Mouse (Mus musculus) brain, embryonic 14.5 days (tissue): Measurements from ENCODE around the gene Map3k7cl. TPM values are rescaled to one million over a fixed set of nuclear protein-coding genes. Genes with fewer than 3 reads are reported as not detected.

Experiments used
- DNase-seq: peaks from one replicate; pipeline ENCODE4 v3.0.0-alpha.2; 2011; ENCODE audit warnings: low read depth
- CTCF ChIP-seq: fragments of 200-500 bp; IDR thresholded peaks from 2 replicates; pipeline ENCODE4 v1.5.1; 2012; ENCODE audit warnings: inconsistent platforms, mild to moderate bottlenecking, moderate library complexity, borderline replicate concordance; ENCODE audit not compliant: insufficient read depth, insufficient read length; ENCODE audit errors: extremely low read depth
- POLR2A ChIP-seq: fragments of 200-500 bp; IDR thresholded peaks from 2 replicates; pipeline ENCODE4 v1.6.1; 2012; ENCODE audit warnings: mild to moderate bottlenecking, inconsistent platforms, borderline replicate concordance; ENCODE audit not compliant: poor library complexity, insufficient read depth, insufficient read length, severe bottlenecking; ENCODE audit errors: extremely low read depth
- polyA plus RNA-seq: library from polyadenylated mRNA; depleted of rRNA; stranded (reverse); fragments of >200 nt; gene quantifications from 2 replicates; pipeline ENCODE4 v1.2.3, GENCODE M21; 2012; rRNA removed

Map3k7cl gene
- polyA plus RNA-seq, 1 experiment: 0.49 TPM

- no peak for DNase-seq
- TF ChIP-seq CTCF (no peak), POLR2A (no peak)
These were observed 89.1 kb downstream of the Map3k7cl start for GRCm38 (mm10) chr16:87642234-87642633.

GRCm38 (mm10) chr16:87644111-87644770, 91.1 kb downstream of the Map3k7cl start:
- DNase-seq: peak; percentile 18
- TF ChIP-seq POLR2A (no peak), CTCF (no peak)

Other genes with a start within 250 kb of the Map3k7cl start
- gene N6amt1, start 199.1 kb upstream of the Map3k7cl start, polyA plus RNA-seq: 15.8 and 17.7 TPM in 2 replicates
- gene Ltn1, start 120.7 kb upstream of the Map3k7cl start, polyA plus RNA-seq: 16.8 and 17.3 TPM in 2 replicates
- 7.3 and 9.3 TPM in 2 replicates for gene Rwdd2b, start 112.8 kb upstream of the Map3k7cl start, polyA plus RNA-seq
- 60.4 and 61.9 TPM in 2 replicates for gene Usp16, start 98.6 kb upstream of the Map3k7cl start, polyA plus RNA-seq
- 180 and 193 TPM in 2 replicates for gene Cct8, start 57.5 kb upstream of the Map3k7cl start, polyA plus RNA-seq
- 21.0 and 31.1 TPM in 2 replicates for gene Bach1, start 145.6 kb downstream of the Map3k7cl start, polyA plus RNA-seq